18 mouse cellular contexts compared by ENCODE assay signal in the genomic region with DNA sequence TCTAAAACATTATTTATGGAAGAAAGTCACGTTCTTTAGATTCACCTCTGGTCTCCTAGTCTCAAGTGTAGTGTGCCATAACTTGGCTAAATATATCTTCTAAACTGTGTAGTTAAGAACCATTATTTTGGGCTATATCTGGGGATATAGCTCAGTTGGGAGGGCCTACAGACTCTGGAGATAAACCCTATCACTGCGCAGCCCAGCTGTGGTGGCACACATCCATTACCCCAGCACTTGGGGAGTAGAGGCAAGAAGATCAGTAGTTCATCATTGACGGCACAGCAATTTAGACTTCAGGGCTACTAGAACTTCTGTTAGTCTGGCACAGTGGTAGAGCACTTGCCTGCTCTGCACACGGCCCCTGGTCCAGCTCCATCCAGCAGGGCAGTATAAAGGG. TPM values are rescaled to one million over a fixed set of nuclear protein-coding genes. Genes with fewer than 3 reads are reported as not detected.
"Had no signal": no experiment of that assay in that cellular context is flagged by ENCODE, and none has a peak within 500 bp of the region (broad histone marks: within the 10 kb centered on the region; RNA-seq: fewer than 3 reads in every experiment).

No protein-coding gene starts in this region.

- H3K9ac ChIP-seq: liver, postnatal 0 days; lung, embryonic 15.5 days; midbrain, embryonic 13.5 days; midbrain, embryonic 15.5 days; neural tube, embryonic 12.5 days; stomach, embryonic 15.5 days had no signal

- H3K36me3 ChIP-seq: midbrain, embryonic 15.5 days had no signal

- H3K9me3 ChIP-seq: lung, embryonic 15.5 days; midbrain, embryonic 13.5 days; midbrain, embryonic 15.5 days; neural tube, embryonic 12.5 days; stomach, embryonic 15.5 days had no signal

- ATAC-seq: liver, postnatal 0 days; lung, postnatal 0 days; midbrain, embryonic 13.5 days; midbrain, embryonic 15.5 days had no signal

- DNase-seq: liver, postnatal 0 days; lung, adult 2 months; lung, postnatal 14 days; lung, postnatal 36 days; right cerebral cortex, postnatal 14 days; thymus, adult 2 months; thymus, postnatal 25 days; thymus, postnatal 4 days had no signal

- H3K4me3 ChIP-seq: lung, embryonic 15.5 days; midbrain, embryonic 13.5 days; midbrain, embryonic 15.5 days; neural tube, embryonic 12.5 days; stomach, embryonic 15.5 days had no signal

- H3K27me3 ChIP-seq: lung, embryonic 15.5 days; midbrain, embryonic 13.5 days; midbrain, embryonic 15.5 days; neural tube, embryonic 12.5 days; stomach, embryonic 15.5 days had no signal

- H3K4me2 ChIP-seq: lung, embryonic 15.5 days; midbrain, embryonic 11.5 days; midbrain, embryonic 13.5 days; midbrain, embryonic 15.5 days; neural tube, embryonic 12.5 days; stomach, embryonic 15.5 days had no signal

- H3K27ac ChIP-seq: lung, embryonic 15.5 days; macrophage; midbrain, embryonic 13.5 days; midbrain, embryonic 15.5 days; neural tube, embryonic 12.5 days; stomach, embryonic 15.5 days; stomach, postnatal 0 days had no signal

- H3K4me1 ChIP-seq: midbrain, embryonic 13.5 days; midbrain, embryonic 15.5 days; neural tube, embryonic 12.5 days; stomach, embryonic 15.5 days had no signal

RNA-seq across cellular contexts. Expression of a gene that starts 34.7 kb away (rescaled TPM):
- total RNA-seq: midbrain, postnatal 0 days had no signal
- polyA plus RNA-seq: midbrain, embryonic 11.5 days; midbrain, embryonic 15.5 days; neural tube, embryonic 12.5 days had no signal
